Mouse (Mus musculus): Measurements from ENCODE around the gene Zfp598. TPM values are rescaled to one million over a fixed set of nuclear protein-coding genes. Genes with fewer than 3 reads are reported as not detected.
"Not testable (repeated sequence)": the region's sequence is repeated elsewhere in the genome, so short reads cannot be mapped to it uniquely, and the experiment has no call there.

The Zfp598 gene
- polyA plus RNA-seq, 1 experiment from 2014 or later: 21.9 TPM

DNA sequence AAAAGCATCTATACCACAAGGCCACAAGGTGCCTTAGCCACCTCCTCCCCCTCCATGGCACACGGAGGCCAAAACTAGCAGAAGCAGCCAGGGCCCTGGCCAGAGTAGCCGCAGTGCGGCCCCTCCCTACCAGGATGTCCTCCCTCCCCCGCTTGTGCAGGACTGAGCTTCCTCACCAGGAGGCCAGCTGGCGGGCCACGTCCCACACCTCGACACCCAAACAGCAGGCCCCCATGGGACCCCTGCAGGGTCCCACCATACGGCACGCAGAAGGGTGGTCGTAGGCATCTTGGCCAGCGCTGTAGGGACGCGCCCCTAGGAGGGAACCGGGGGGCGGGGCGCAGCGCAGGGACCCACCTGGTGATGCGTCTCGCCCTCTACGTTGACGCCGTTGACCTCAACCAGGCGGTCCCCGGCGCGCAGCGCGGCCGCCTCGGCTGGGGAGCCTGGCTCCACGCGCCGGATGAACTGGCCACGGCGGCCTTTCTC lies 19.9 kb upstream of the Zfp598 start:
- Histone ChIP-seq H3K4me1 (peaks cover 18% of the 10 kb centered on the region), H3K9me3 (no peaks in the 10 kb centered on the region), H3K36me3 (replicated peaks) (no peaks in the 10 kb centered on the region), H3K4me3 (peak overlapping the region; percentile 81), H3K4me2 (peak overlapping the region; percentile 93), H3K9ac (peak overlapping the region; percentile 85), H3K27ac (peak overlapping the region; percentile 71), H3K27me3 (replicated peaks) (0 out of 2 replicates have a peak, but pooled peaks cover 3% of the 10 kb centered on the region)
- WGBS: under 1% methylated on average over 35 of the region's 35 CpGs
- peak; percentile 65 for ATAC-seq (replicated peaks)

DNA sequence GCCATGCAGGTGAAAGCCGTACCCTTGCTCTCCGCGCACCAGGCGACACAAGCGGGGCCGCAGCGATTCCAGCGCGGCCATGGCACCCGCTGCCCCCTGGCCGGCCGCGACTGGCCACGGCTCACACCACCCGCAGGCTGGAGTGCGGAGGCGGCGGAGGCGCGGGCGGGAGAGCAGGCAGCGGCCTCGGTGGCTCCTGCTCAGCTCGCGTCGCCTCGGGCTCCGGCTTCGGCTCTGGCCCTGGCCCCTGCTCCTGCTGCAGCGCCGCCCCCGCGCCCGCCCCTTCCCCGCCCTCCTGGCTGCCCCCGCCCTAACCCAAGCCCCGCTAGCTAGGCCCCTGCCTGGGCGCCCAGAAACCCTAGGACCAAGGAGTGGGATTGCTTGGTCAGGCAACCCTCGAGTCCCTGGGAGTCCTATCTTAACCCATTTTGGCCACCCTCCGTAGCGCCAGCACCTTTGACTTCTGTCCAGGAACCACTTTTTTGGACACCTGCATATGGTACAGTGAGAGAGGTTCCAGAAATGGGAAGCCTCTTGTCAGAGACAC lies 19.3 kb upstream of the Zfp598 start, which contains the start of gene Slc9a3r2:
Gene Slc9a3r2, minus strand, starts transcription at position 258 of the 547 bp plus-strand sequence.
- H3K4me3 ChIP-seq: peak within 1 kb of the TSS; percentile 81

DNA sequence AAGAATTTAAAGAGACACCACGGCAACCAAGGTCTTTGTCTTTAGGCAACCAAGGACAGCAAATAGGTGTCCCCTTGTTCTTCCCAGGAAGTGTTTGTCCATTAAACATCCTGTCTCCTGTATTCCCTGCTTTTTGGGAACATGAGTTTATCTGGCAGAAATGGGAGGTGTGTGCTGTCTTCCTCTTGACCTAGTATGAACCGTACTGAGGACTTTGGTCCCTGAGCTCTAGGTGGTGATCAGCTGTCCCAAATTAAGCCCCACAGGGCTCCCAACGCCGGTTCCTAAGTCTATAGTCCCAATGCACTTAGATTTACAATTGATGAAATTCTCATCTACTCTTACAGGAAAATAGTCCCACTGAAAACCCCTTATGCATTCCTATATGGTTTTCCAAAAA lies 18.7 kb upstream of the Zfp598 start:
- H3K4me2 ChIP-seq: peak overlapping the region; percentile 93
- peak overlapping the region; percentile 85; the same call in 1 of the 2 replicates for H3K9ac ChIP-seq
- 0 out of 2 replicates have a peak, but pooled peaks cover 3% of the 10 kb centered on the region for H3K27me3 ChIP-seq (replicated peaks)
- WGBS: 74% methylated on average over 4 of the region's 4 CpGs
- H3K36me3 ChIP-seq (replicated peaks): no peaks in the 10 kb centered on the region
- no peak overlapping the region for H3K27ac ChIP-seq
- peak overlapping the region; percentile 81 for H3K4me3 ChIP-seq
- H3K9me3 ChIP-seq: no peaks in the 10 kb centered on the region
- peaks cover 18% of the 10 kb centered on the region for H3K4me1 ChIP-seq
- no peak for ATAC-seq (replicated peaks)

More for the DNA sequence above, 19.3 kb upstream of the Zfp598 start, which contains the start of gene Slc9a3r2:
- H3K9ac ChIP-seq: peak within 1 kb of the TSS; percentile 85
- peak; percentile 77 for ATAC-seq (replicated peaks)
- 0 out of 2 replicates have a peak, but pooled peaks cover 3% of the 10 kb centered on the region for H3K27me3 ChIP-seq (replicated peaks)
- H3K27ac ChIP-seq: peak within 1 kb of the TSS; percentile 71
- H3K4me1 ChIP-seq: peaks cover 18% of the 10 kb centered on the region
- H3K4me2 ChIP-seq: peak within 1 kb of the TSS; percentile 93
- H3K9me3 ChIP-seq: no peaks in the 10 kb centered on the region
- WGBS: 1% methylated on average over 34 of the region's 41 CpGs
- H3K36me3 ChIP-seq (replicated peaks): no peaks in the 10 kb centered on the region

DNA sequence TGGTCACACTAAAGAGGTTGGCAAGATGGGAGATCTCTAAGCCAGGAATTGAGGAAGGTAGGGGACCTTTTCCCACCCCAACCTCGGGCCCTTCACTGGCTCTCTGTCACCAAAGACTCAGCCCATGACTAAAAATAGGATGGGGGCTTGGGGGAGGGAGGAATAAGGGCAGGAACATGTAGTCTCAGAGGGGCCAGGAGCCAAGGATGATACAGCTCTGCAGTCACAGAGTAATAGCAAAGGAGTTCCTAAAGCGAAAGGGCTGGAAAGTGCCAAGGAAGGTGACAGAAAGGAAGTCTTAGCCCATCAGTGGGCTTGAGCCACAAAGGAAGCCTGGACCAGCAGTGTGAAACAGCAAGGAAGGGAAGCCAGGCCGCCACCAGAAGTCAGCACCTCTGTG lies 17.7 kb upstream of the Zfp598 start:
- Histone ChIP-seq H3K9ac (no peak overlapping the region), H3K9me3 (no peaks in the 10 kb centered on the region), H3K4me2 (no peak overlapping the region), H3K4me3 (no peak overlapping the region), H3K36me3 (replicated peaks) (no peaks in the 10 kb centered on the region), H3K27ac (no peak overlapping the region), H3K27me3 (replicated peaks) (peaks cover 4% of the 10 kb centered on the region; the same call in 1 of the 2 replicates), H3K4me1 (peaks cover 18% of the 10 kb centered on the region)
- ATAC-seq (replicated peaks): no peak
- 72% methylated on average over 3 of the region's 3 CpGs for WGBS

DNA sequence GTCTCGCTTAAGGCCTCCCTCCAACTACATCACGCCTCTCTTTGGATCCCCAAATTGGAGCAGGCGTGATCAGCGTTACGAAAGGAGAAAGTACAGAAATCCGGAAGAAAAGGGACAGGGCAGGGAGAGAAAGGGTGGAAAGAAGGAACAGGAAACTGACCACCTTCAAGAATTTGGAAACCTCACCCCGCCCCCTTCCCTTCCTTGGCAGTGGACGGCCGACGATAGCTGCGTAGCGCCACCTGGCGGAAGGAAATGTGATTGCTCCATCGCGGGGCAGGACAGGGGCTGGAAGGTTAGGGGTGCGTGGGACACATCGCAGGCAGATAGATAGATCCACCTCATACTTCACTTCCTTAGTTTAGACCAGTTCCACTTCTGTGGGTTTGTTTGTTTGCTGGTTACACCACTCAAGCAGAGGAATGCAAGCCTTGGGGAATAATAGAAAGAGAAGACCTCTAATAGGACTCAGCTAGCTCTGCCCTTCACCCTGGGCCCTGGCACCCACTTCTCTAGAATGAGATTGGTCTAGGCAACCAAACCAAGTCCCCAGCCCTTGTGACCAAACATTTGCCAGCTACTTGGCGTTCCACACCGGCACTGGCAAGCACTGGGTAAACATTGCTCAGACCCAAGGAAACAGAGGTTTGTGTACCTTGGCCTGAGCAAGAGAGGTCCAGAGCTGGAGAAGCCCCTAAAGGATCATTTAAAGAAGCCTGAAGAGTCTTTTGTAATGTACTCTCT lies 15.3 kb upstream of the Zfp598 start:
- Histone ChIP-seq H3K27ac (no peak overlapping the region), H3K9me3 (no peaks in the 10 kb centered on the region), H3K4me1 (peaks cover 25% of the 10 kb centered on the region), H3K36me3 (replicated peaks) (no peaks in the 10 kb centered on the region), H3K4me2 (peak overlapping the region; percentile 49), H3K4me3 (peak overlapping the region; percentile 23), H3K27me3 (replicated peaks) (peaks cover 27% of the 10 kb centered on the region), H3K9ac (peak overlapping the region; percentile 37)
- 6% methylated on average over 19 of the region's 19 CpGs for WGBS
- ATAC-seq (replicated peaks): no peak

DNA sequence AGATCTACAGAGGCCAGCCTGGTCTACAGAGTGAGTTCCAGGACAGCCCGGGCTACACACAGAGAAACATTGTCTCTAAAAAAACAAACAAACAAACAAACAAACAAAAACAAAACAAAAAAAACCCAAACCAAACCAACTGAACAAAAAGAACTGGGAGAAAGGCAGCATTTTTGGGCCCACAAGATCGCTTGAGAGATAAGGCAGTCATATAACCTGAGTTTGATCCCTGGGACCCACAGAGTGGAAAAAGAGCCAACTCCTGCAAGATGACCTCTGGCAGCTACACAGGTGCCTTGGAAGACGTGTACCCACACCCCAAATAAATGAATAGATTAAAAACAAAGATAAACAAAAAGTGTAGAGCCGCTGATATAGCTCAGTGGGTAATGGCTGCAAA lies 14.5 kb upstream of the Zfp598 start:
- Histone ChIP-seq H3K36me3 (replicated peaks) (no peaks in the 10 kb centered on the region), H3K4me1 (peaks cover 19% of the 10 kb centered on the region), H3K9me3 (no peaks in the 10 kb centered on the region), H3K4me3 (no peak overlapping the region), H3K27ac (no peak overlapping the region), H3K4me2 (no peak overlapping the region), H3K9ac (no peak overlapping the region), H3K27me3 (replicated peaks) (peaks cover 34% of the 10 kb centered on the region)
- no peak for ATAC-seq (replicated peaks)
- 71% methylated on average over 4 of the region's 4 CpGs for WGBS

DNA sequence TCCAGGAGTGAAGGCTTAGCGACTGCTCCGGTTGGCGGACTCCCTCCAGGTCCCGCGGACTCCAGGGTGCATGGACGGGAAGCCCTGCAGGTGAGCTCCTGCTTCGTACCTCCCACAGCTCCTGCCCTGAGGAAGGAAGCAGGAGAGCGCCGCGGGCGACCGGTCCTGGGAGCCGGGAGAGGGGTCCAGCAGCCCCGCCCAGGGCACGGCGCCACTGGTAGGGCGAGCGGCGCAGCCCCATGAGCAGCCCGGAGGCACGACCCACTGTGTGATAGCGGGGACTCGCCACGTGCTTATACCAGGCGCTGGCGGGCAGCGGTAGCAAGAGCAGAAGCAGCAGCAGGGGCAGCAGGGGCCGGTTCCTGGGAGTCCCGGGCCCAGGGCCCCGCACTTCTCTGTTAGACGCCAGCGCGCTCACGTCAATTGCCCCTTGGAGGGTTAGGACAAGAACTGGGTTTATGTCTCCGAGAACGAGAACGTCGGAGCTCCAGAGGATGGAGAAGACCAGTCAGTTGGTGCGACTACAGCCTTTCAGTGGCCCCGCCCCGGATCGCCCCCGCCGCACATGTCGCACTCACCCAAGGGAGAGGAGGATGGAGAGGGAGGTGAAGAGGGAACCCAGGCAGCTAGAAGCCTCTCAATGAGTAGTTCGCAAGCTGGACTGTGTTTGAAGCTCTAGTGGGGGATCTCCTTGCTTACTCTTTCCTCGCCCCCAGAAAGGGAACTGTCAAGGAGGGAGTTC lies 11.3 kb upstream of the Zfp598 start, which contains the start of gene Npw:
Gene Npw, minus strand, starts transcription at position 441 of the 742 bp plus-strand sequence.
- no peak within 1 kb of the TSS for H3K27ac ChIP-seq
- peak within 1 kb of the TSS; percentile 31 for H3K4me3 ChIP-seq
- H3K27me3 ChIP-seq (replicated peaks): peaks cover 40% of the 10 kb centered on the region
- no peaks in the 10 kb centered on the region for H3K36me3 ChIP-seq (replicated peaks)
- ATAC-seq (replicated peaks): no peak; the same call in 1 of the 2 replicates
- H3K9me3 ChIP-seq: no peaks in the 10 kb centered on the region
- H3K4me1 ChIP-seq: peaks cover 15% of the 10 kb centered on the region
- peak within 1 kb of the TSS; percentile 60 for H3K4me2 ChIP-seq
- H3K9ac ChIP-seq: peak within 1 kb of the TSS; percentile 19; the same call in 1 of the 2 replicates
- 1% methylated on average over 47 of the region's 47 CpGs for WGBS

DNA sequence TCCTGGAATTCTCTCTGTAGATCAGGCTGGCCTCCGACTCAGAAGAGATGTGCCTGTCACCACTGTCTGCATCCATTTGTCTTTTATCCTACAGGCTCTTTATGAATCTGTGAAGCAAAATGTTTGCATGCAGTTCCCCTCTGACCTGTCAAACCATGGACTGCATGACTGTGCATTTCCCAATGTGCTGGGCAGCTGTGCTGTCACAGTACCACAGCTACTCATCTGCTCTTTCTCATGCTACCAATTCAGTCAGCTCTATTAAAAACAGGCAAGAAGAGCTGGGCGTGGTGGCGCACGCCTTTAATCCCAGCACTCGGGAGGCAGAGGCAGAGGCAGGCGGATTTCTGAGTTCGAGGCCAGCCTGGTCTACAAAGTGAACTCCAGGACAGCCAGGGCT lies 2.5 kb upstream of the Zfp598 start:
- H3K4me1 ChIP-seq: peaks cover 27% of the 10 kb centered on the region
- H3K9ac ChIP-seq; H3K27me3 ChIP-seq (replicated peaks); H3K4me2 ChIP-seq; ATAC-seq (replicated peaks); H3K27ac ChIP-seq; H3K36me3 ChIP-seq (replicated peaks); H3K4me3 ChIP-seq; H3K9me3 ChIP-seq: not testable (repeated sequence)
- 70% methylated on average over 7 of the region's 7 CpGs for WGBS

DNA sequence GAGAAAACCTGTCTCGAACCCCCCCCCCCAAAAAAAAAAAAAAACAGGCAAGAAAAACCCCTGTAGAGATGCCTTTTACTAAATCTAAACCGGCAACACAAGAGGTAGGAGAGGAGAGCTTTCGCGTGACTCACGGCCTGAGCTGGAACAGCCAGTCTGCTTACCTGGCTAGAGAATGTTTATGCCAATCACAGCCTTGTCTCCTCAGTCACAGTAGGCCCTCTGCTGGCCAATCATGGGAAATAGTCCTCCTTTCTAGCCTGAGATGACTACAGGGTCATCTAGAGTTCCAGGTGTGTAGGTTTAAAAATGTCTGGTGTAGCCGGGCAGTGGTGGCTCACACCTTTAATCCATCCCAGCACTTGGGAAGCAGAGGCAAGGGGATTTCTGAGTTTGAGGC lies 2.1 kb upstream of the Zfp598 start:
- no peaks in the 10 kb centered on the region for H3K27me3 ChIP-seq (replicated peaks)
- peaks cover 31% of the 10 kb centered on the region for H3K4me1 ChIP-seq
- no peak overlapping the region for H3K4me2 ChIP-seq
- H3K9me3 ChIP-seq: no peaks in the 10 kb centered on the region
- H3K9ac ChIP-seq: no peak overlapping the region
- 36% methylated on average over 6 of the region's 6 CpGs for WGBS
- no peak overlapping the region for H3K4me3 ChIP-seq
- ATAC-seq (replicated peaks): no peak
- no peaks in the 10 kb centered on the region for H3K36me3 ChIP-seq (replicated peaks)
- H3K27ac ChIP-seq: no peak overlapping the region

DNA sequence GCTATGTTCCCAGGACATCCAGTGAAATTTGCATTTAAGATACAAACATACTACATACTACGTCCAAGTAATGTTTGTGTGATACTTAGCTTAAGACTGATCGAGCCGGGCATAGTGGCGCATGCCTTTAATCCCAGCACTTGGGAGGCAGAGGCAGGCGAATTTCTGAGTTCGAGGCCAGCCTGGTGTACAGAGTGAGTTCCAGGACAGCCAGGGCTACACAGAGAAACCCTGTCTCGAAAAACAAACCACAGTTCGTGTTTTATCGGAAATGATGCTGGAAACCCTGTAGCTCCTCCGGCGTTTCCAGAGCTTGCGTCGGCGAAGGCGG lies 308 bp upstream of the Zfp598 start:
- Histone ChIP-seq H3K4me2 (peak overlapping the region; percentile 88), H3K27ac (peak overlapping the region; percentile 91), H3K4me1 (peaks cover 31% of the 10 kb centered on the region), H3K9ac (peak overlapping the region; percentile 98; the same call in 1 of the 2 replicates), H3K4me3 (peak overlapping the region; percentile 90)
- H3K9me3 ChIP-seq; H3K36me3 ChIP-seq (replicated peaks); H3K27me3 ChIP-seq (replicated peaks): not testable (repeated sequence)
- ATAC-seq (replicated peaks): peak; percentile 46
- 11% methylated on average over 15 of the region's 15 CpGs for WGBS

DNA sequence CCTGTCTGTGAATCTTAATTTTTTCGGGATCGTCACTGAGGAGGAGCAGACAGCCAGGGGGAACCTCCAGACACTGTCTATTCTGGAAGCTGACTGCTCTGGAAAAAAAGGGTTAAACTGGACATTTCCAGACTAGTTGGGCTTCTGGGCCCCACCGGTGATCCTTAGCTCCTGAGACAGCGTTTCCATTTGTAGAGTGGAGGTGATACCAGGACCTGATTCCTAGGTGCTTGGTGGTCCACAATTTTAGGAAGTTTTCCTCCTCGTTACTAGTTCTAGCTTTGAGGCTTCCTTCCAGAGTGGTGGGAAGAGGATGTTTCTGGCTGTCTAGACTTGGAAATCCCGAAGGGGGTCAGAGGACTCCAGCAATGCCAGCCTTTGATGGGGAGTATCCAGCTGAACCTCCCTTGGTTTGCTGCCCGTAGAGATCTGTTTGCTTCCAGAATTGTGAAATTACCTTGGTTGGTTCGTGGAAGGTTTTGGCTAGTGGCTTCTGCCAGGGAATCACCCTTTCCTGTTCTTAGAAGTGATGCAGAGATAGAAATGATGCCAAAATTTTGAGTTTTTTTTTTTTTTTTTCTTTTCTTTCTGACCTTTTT lies 858 bp downstream of the Zfp598 start:
- Histone ChIP-seq H3K27ac (peak overlapping the region; percentile 91), H3K4me1 (peaks cover 31% of the 10 kb centered on the region), H3K36me3 (replicated peaks) (no peaks in the 10 kb centered on the region), H3K4me2 (peak overlapping the region; percentile 88), H3K27me3 (replicated peaks) (no peaks in the 10 kb centered on the region), H3K9ac (peak overlapping the region; percentile 98), H3K9me3 (no peaks in the 10 kb centered on the region), H3K4me3 (peak overlapping the region; percentile 90)
- ATAC-seq (replicated peaks): no peak
- 12% methylated on average over 8 of the region's 8 CpGs for WGBS

DNA sequence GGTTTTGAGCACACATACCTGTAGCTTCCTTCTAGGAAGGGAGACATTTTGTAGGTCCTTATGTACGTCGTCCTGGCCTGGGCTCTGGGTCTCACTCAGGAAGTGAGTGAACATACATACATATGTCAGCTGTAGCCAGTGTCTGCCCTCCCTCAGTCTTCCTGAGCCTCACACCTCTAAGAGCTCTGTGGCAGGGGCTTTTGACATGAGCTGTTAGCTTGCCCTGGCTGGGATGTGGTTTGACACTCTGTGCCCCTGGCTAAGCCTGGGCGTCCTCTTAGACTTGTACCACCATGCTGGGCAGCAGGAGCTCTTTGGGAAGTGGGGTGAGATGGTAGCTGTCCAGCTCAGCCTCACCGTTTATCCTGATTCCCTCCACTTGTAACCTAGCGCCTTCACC lies 1.9 kb downstream of the Zfp598 start:
- 76% methylated on average over 5 of the region's 5 CpGs for WGBS
- 0 out of 2 replicates have a peak overlapping the region, but pooled peaks have one; percentile 8 for H3K9ac ChIP-seq
- no peak overlapping the region for H3K4me3 ChIP-seq
- H3K4me1 ChIP-seq: peaks cover 33% of the 10 kb centered on the region
- peak overlapping the region; percentile 88; the same call in 1 of the 2 replicates for H3K4me2 ChIP-seq
- no peaks in the 10 kb centered on the region for H3K27me3 ChIP-seq (replicated peaks)
- no peak for ATAC-seq (replicated peaks)
- no peak overlapping the region for H3K27ac ChIP-seq
- no peaks in the 10 kb centered on the region for H3K36me3 ChIP-seq (replicated peaks)
- no peaks in the 10 kb centered on the region for H3K9me3 ChIP-seq
